Mouse (Mus musculus) CH12F3 (cell line): ENCODE measurements around the gene Ppp1r14d.

Experiments
- in situ Hi-C: fragments of 300-500 bp; cut with MboI; formaldehyde crosslinking; loops from 2 replicates; pipeline ENCODE4 v1.14.3; 2020; ENCODE audit warnings: low sequenced_read_pairs

The Ppp1r14d gene

DNA sequence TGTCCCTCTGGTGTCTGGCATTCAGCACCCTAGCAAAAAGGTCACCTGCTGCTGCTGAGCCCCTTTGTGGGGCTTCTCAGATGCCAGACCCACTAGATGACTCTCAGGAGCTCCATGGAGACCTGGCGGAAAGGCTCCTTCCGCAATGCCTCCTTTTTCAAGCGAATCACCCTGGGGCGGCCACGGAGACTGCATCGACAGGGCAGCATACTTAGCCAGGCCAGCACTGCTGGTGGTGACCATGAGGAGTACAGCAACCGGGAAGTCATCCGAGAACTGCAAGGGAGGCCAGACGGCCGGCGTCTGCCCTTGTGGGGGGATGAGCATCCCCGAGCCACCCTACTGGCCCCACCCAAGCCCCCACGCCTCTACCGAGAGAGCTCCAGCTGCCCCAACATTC is 54.8 kb downstream of the Ppp1r14d start:
- in situ Hi-C loops = loop anchor here (25.0 kb wide), 1 partner anchor 538 kb away; no protein-coding TSS in a partner anchor

DNA sequence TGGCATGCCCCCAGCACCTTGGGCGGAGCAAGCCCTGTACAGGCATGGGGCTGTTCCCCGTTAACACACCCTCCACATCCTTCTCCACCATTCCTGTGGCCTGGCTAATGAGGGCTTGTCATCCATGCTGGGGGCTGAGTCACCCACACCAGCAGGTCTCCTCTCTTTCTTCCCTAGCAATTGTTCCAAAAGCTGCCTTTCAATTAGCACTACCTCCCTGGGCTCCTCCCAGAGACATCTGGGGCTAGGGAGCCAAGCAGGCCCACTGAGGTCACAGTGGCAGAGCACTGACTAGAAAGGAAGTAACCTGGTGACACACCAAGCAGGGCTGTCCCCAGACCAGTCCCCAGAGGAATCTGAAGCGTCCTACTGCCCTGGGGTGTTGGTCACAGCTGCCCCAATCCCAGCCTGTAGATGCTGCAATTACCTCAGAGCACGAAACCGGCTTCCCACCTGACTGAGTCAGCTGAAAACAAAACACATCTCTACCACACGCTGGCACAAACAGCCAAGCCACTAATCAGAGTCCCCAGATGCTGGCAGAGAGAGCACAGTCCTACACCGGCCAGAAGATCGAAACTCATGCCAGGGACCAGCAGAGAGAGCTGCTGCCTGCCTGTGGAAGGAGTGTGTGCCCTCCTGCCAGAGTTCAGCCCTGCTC is 55.6 kb downstream of the Ppp1r14d start, which contains the start of gene Gm14137:
Gene Gm14137 (plus strand): TSS at position 519 of the 661 bp plus-strand sequence.
- in situ Hi-C loops = no loop called here

DNA sequence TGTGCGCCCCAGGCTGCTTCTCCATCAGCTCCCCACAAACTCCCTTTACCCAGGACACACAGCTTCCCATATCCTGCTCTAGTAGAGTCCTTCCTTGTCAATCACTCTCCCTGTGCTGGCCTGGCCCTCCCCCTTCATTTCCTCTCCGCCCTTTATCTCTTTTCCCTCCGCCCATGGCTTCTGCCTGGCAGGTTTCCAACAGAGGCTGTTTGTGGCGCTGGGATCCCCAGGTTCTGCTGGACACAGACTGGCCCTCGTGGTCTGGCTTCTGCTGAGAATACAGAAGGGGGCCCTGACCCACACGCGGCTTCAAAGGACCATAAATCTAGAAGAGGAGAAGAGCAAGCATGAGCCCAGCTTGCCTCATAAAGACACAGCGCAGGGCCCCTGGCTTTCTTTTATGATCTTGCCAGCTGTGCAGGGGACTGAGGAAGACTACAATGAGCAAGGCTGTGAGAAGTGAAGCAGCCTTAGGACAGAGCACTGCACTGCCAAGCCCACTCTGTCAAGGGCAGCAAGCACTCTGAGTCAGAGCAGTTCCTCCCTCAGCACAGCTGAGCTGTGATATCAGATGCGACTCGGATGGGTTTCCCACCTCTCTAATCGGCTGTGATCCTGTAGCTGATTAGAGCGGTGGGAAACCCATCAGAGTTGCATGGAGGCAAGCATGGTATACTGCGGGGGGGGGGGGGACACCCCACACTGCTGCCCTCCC is 56.7 kb downstream of the Ppp1r14d start:
- in situ Hi-C loops = no loop called here

DNA sequence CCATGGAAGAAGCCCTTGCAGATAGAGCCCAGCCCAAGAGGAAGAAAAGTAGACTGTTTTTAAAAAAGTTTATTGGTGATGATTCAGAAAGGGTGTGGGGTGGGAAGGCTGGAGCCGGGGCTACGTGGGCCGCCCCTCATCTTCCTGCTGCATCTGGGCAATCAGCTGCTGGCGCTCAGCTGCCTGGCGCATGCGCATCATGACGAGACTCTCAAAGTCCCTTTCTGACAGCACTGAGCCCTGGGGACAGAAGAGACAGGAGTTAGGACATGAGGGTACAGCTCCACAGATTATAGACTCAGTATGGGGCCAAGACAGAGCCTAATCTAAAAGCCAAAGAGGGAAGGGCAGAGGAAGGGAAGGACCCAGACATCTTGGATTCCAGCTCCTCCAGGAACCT is 57.3 kb downstream of the Ppp1r14d start:
- in situ Hi-C loops = no loop called here

- in situ Hi-C loops = no loop called here
Measured at GRCm38 (mm10) chr2:119171574-119171973, 58.1 kb downstream of the Ppp1r14d start.

DNA sequence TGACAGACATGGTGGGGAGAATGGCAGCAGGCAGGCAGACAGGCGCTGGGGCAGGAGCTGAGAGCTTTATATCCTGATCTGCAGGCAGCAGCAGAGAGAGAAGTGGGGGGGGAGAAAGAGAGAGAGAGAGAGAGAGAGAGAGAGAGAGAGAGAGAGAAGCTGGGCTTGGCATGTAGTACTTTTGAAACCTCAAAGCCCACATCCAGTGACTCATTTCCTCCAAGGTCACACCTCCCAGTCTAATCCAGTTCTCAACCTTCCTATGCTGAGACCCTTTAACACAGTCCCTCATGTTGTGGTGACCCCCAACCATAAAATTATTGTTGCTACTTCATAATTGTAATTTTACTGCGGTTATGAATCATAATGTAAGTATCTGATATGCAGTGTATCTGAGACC is 59.4 kb downstream of the Ppp1r14d start:
- in situ Hi-C loops = no loop called here
